Mouse (Mus musculus): ENCODE measurements around the gene Dnajc28.

DNA sequence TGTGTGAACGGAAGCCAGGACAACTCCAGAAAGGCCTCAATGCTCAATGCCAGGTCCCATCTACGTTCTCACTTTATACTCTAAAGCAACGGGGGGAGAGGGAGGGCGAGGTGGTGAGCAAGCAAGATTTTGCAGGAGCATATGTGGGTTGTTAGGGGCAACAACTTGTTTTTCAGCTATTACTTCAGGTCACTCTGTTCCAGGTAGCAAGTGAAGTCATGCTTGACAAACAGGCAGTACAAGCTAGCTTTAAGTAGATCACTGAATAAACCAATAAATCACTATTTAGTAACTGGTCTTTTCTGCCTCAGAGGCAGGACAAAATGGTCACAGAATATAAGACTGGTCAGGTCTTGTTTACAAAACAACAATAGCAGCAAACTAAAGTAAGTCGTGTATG lies 33.2 kb downstream of the Dnajc28 start:
- TF ChIP-seq POLR2A (IDR thresholded peaks at IDR 0.05; ENCODE audit: borderline replicate concordance, extremely low read depth, insufficient read depth, insufficient read length, poor library complexity, severe bottlenecking) (no peak), CTCF (IDR thresholded peaks at IDR 0.05; ENCODE audit: borderline replicate concordance, extremely low read depth, insufficient read depth, insufficient read length) (no peak)
